Mouse (Mus musculus) lung, adult 10 weeks (tissue): ENCODE measurements around the gene Mrgpra6. TPM values are rescaled to one million over a fixed set of nuclear protein-coding genes. Genes with fewer than 3 reads are reported as not detected.

ENCODE experiments used
- polyA plus RNA-seq: library from polyadenylated mRNA; stranded (reverse); fragments of 350-450 nt; fragmentation: Illumina TruSeq; extraction: RNeasy Lipid Tissue Mini Kit (QIAGEN cat#74804); gene quantifications from one replicate; pipeline ENCODE4 v1.2.3, GENCODE M21; 2014; ENCODE audit warnings: low read depth, low replicate concordance; ENCODE audit not compliant: insufficient read depth

Gene Mrgpra6
- not detected for polyA plus RNA-seq

GRCm38 (mm10) chr7:47204830-47205229 lies at the start of gene Mrgpra6:
Gene Mrgpra6 (minus strand): TSS chr7:47204920.

GRCm38 (mm10) chr7:47252770-47253169 lies 48.0 kb upstream of the Mrgpra6 start, which contains the start of gene Mrgpra9:
Gene Mrgpra9 (minus strand): TSS chr7:47252848.

Other genes with a start within 250 kb of the Mrgpra6 start
- gene Uevld, start 246.4 kb downstream of the Mrgpra6 start, polyA plus RNA-seq = 3.8 TPM
- gene Gm9999, start 221.3 kb downstream of the Mrgpra6 start, polyA plus RNA-seq = not detected
- 7.8 TPM for gene Spty2d1, start 196.5 kb downstream of the Mrgpra6 start, polyA plus RNA-seq
- gene Tmem86a, start 154.3 kb downstream of the Mrgpra6 start, polyA plus RNA-seq = 11.8 TPM
- gene Ptpn5, start 71.2 kb downstream of the Mrgpra6 start, polyA plus RNA-seq = 0.28 TPM
- gene Mrgpra9, start 47.9 kb upstream of the Mrgpra6 start, polyA plus RNA-seq = not detected
- gene Mrgpra1, start 149.3 kb upstream of the Mrgpra6 start, polyA plus RNA-seq = not detected
- gene Mrgpra2a, start 247.2 kb upstream of the Mrgpra6 start, polyA plus RNA-seq = not detected